Mouse (Mus musculus) brain, embryonic 18.5 days (tissue): Measurements from ENCODE around the gene Plxna1.

Experiments used
- DNase-seq: peaks from one replicate; pipeline ENCODE4 v3.0.0-alpha.2; 2012; ENCODE audit warnings: low read depth, low spot score

Plxna1 gene

GRCm38 (mm10) chr6:89285116-89285515 is 77.3 kb downstream of the Plxna1 start:
- DNase-seq = no peak

GRCm38 (mm10) chr6:89283095-89283494 is 79.3 kb downstream of the Plxna1 start:
- DNase-seq = no peak

GRCm38 (mm10) chr6:89282626-89283025 is 79.8 kb downstream of the Plxna1 start:
- DNase-seq = no peak

GRCm38 (mm10) chr6:89281492-89282332 is 80.7 kb downstream of the Plxna1 start:
- no peak for DNase-seq

GRCm38 (mm10) chr6:89280555-89280954 is 81.9 kb downstream of the Plxna1 start:
- DNase-seq = no peak

GRCm38 (mm10) chr6:89271731-89272475 is 90.5 kb downstream of the Plxna1 start:
- DNase-seq = no peak

GRCm38 (mm10) chr6:89267181-89267580 is 95.2 kb downstream of the Plxna1 start:
- DNase-seq = no peak
